Mouse (Mus musculus) frontal cortex, postnatal 25 days (tissue): ENCODE measurements at regions not wholly inside any gene's neighbourhood (a gene's known extent, or its start where the extent isn't known, plus 50 kb on each side); places are given as distances from the start of the nearest gene placed in this dataset.
"Not testable (repeated sequence)": the region's sequence is repeated elsewhere in the genome, so short reads cannot be mapped to it uniquely, and the experiment has no call there.

ENCODE experiments used
- DNase-seq, 2 experiments: peaks; one replicate each; pipeline ENCODE4 v3.0.0; 2022; ENCODE audit warnings: low spot score in 2 of 2

DNA sequence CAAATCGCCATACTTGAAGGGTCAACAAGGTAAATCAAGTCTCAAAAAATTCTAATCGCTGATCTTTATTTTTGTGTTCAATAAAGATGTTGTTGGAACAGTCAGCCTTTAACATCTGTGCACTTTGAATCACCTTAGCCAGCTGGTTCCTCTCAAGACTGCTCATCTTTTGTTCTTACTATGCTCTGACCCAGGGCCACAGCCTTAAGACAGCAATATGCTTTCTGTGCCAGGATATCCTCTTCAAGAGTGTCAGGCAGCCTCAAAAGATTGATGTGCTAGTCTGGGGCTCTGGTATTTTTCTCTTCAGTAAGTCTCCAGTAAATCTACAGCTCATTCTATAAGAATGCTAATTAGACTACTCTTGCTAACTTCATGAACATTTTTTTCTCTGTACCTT, 199.9 kb downstream of the Dph6 start:
- no peak for DNase-seq

DNA sequence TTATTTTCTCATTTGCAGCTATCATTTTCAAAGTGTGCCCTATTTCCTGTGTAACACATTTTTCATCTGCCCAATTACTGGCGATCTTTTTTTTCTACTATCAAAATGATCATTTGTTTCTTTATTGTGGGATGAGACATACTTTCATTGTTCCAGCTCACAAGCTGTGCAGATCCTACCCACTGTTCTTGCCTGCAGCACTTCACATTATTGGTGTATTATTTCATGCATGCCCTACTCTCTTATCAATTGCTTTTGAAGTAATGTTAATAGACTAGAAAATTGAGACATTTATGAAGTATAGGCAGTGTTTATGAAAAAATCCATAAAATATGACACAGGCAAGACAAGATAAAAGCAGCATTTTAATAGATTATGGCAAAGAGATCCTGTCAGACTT, 204.6 kb downstream of the Dph6 start:
- no peak for DNase-seq

DNA sequence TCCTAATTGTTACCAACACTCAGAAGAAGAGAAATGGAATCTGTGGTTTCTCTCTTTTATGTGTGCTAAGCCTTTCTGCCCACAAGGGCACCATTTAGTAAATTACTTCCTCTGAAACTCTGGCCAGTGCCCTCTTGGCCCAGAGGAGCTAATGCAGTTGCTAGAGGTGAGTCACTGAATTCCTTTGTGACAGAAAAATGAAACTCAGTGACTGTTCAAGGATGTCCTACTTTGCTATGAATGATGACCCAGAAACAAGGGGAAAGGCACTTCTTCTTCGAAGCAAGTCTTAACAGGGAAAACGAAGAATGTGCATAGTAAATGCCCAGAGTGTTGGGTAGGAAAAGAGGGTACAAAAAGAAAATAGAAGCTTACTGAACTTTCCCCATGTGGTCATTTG, 211.0 kb downstream of the Dph6 start:
- no peak for DNase-seq

DNA sequence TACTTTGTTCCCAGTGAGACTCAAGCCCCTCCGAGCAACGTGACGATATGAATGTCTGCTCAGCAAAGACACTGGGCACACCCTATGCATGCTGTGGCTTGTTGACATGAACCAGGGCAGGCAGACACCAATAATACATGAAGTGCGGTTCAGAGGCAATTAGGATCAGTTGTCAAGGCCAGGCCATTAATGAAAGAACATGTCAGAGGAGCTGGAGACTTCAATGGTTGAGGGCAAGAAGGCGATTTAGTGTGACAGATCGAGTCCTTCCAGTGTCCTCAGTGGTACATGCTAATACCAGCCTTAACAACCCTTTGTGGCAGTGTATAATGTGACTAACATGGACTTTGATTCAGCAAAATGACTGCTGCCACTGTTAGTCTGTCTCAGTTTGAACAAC, 213.8 kb downstream of the Dph6 start:
- no peak for DNase-seq

DNA sequence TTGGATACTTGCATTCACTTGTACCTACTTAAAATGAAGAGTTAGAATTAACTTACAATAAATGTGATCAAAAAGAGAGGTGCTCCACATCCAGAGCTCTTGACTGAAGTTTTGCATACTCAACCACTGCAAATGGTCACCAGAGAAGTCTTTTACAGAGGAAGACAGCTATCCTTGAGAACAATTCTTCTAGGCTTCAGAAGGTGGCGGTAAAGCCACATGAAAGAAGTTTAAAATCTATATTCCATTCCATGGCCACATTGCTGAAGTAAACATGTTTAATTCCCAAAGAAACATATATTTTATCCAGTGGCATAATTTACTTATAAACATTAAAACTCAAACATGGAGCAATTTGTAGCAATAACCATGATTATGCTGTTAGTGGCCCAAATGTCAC, 215.1 kb downstream of the Dph6 start:
- no peak for DNase-seq

GRCm38 (mm10) chr2:114438048-114438447, 216.7 kb downstream of the Dph6 start:
- no peak for DNase-seq

- peak in 1 of 2 experiments; percentile 5 for DNase-seq
These were observed 226.3 kb upstream of the Zfp770 start for GRCm38 (mm10) chr2:114427426-114428157.

DNA sequence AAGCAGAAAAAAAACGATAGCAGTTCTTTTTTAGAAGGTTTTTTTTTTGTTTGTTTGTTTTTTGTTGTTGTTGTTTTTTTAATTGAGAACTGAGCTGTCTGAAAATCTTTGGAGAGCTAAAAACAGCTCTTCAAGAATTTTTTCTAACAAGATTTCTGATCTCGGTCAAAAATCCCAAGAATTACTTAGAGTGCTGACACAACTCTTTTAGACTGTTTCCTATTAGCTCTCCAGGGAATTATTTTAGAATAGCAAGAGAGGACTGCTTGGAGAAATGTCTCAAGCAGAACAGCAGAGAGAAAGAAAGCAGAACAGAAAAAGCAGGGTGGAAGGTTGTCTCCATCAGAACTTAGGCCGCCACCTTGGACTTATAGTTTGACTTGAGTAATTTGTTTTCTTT, 218.1 kb upstream of the Zfp770 start:
- no peak for DNase-seq

DNA sequence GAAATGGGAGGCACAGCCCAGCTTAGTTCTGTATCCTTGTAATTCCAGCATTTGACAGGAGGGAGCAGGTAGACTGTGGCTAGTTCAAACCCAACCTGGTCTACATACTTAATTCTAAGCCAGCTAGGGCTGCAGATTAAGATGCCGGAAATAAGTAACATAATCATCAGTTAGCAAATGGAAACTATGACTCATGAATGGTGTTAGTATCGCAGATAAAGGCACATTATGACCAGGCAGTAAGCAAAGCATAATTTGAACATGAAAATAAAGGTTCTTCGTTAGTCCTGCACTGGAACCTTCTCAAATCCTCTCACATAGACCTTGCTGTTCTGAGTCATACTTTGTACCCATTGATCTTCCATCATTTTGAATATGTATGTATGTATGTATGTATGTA, 211.7 kb upstream of the Zfp770 start:
- DNase-seq = no peak

DNA sequence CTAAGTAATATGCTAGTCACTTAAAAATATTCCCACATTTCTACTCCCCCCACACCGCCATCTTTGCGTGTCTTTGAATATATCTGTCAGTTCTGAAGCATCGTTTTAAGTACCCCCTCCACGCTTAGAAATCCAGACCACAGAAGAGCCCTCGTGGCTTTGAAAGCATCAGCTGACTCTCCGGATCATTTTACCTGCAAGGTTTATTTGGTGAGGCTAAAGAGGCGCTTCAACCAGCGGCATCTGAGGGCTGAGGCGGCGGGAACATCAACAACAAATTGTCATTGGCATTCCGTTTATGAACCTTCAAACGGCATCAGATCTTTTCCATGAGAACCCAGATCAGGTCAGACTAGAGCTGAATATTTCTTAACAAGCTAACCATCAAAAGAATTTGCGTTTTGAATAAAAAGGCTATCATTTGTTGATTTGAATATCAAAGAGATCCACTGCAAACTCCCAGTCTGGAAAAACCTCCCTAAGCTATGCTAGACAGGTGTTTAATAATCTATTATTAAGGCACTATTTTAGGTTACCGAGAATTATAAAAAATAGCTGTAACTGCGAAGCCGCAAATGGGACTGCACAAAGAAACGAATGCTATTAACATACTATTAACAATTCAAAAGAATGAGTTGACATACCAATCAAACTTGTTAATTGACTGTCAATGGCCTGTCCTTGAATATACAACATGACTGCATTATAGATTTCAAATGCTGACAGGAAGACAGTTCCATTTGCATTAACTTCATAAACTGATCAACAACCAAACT, 210.9 kb upstream of the Zfp770 start:
- DNase-seq = no peak

- DNase-seq = no peak
These were observed 209.4 kb upstream of the Zfp770 start for GRCm38 (mm10) chr2:114410717-114411116.

GRCm38 (mm10) chr2:114409542-114409941, 208.3 kb upstream of the Zfp770 start:
- DNase-seq = no peak

GRCm38 (mm10) chr2:114407408-114407807, 206.1 kb upstream of the Zfp770 start:
- no peak for DNase-seq

- no peak for DNase-seq
These were observed 183.3 kb upstream of the Zfp770 start for GRCm38 (mm10) chr2:114384566-114384965.

DNA sequence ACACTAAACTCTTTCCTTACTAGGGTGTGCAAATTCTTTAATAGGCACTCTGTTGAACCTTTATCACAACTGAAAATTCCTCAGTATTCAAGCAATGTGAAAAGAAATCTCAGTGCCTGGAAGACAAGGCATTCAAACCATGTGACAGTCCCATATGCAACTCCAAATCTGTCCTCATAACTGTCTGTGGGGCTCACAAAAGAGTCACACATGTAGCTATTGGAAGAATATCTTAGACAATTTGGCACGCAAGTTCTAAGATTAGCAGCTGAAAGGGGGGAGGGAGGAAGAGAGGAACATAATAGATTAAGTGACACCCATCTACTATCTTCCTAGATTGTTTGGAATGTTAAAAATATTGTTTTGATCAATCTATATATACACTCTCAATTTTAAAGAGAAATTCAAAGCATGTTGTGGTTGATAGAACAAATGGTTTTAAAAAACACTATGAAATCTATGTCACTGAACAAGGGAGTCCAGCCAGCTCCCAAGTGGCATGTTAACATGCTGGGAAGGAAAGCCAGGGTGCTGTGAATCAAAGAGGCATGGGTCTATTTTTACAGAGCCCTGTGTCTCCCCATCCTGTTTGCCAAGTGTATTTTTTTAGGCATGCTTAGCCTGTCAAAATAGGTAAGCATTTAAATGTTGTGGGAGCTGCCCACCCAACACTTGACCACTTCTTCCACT, 177.7 kb upstream of the Zfp770 start:
- no peak for DNase-seq

- no peak for DNase-seq
These were observed 172.2 kb upstream of the Zfp770 start for GRCm38 (mm10) chr2:114373476-114373875.

DNA sequence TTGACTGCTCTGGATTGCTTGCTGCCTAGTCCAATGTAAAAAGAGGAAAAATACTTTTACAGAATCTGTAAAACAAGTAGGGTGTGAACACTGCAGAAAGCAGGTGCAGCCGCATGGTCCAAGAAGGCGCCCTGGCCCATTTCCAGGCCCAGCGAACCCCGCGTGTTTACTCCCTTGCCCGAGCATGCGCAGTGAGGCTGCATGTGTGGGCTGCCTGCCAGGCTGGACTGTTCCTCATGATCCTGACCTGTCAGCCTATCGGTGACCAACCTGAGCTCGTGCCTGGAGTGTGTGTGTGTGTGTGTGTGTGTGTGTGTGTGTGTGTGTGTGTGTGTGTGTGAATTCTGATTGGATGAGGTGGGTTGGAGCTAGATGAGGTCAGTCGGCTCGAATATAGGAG, 152.6 kb upstream of the Zfp770 start:
- DNase-seq = not testable (repeated sequence)

GRCm38 (mm10) chr2:114340578-114341293, 139.5 kb upstream of the Zfp770 start:
- no peak for DNase-seq

DNA sequence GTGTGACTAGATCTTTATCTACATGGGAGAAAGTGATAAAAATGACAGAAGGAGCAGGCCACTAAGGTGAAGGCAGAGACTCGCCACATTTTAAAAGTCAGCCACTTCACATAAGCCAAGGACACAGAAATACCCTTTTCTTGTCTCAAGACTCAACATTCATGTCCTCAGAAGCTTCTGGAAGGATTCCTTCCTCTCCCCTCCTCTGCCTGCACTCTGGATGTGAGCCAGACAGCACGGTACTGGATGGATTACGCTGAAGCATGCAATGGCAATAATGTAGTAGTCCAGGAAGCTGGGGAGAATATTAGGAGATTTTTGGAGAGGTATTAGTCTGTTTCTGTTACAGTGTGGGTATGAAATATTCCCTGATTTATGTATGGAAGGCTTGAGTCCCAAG, 100.5 kb upstream of the Zfp770 start:
- no peak for DNase-seq

GRCm38 (mm10) chr2:114295110-114295509, 93.8 kb upstream of the Zfp770 start:
- DNase-seq = no peak

DNA sequence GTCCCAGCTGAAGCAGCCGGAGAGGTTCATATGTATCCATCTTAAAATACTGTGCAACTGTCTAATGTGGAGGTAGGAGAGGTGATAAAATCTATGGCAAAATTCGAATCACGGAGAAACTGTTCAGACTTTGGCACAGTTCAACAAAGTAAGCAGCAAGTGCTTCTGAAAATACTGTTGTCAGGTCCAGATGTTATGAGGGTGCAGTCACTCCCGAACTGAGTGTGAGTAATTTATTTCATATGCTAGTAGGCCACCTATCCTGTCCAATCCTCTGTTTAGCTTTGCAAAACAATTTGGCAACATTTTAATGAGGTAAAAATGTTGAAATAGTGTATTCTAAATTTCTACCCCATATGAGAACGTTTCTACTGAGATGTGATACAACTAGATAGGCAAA, 90.1 kb upstream of the Zfp770 start:
- no peak for DNase-seq

DNA sequence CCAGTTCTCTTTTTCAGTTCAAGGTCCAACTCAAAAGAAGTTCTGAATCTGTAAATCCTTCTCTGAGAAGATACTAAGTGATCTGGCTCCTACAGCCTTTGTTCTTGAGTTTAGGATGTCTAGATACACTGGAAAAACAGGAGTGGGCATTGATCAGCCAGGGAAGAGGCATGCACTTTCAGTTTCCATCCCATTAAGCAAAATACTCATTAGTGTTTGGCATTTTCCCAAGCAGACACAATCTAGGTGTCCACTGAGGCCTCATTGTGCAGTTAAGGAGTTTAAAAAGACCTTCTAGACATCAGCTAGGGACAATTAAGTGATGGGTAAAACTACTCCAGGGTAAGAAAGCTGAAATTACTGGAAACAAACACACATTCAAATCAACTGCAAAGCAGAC, 74.3 kb upstream of the Zfp770 start:
- DNase-seq = no peak
